Mouse (Mus musculus) layer of hippocampus, adult 18-20 months (tissue): ENCODE measurements at regions not wholly inside any gene's neighbourhood (a gene's known extent, or its start where the extent isn't known, plus 50 kb on each side); places are given as distances from the start of the nearest gene placed in this dataset.

Experiments
- DNase-seq, 2 experiments: peaks; one replicate each; pipeline ENCODE4 v3.0.0; 2022; ENCODE audit warnings: low spot score in 2 of 2

GRCm38 (mm10) chr14:39785090-39785489 is 312.2 kb upstream of the Nrg3 start:
- DNase-seq, result no peak

GRCm38 (mm10) chr14:39781849-39782248 is 309.0 kb upstream of the Nrg3 start:
- DNase-seq, result peak in 1 of 2 experiments; percentile 3

GRCm38 (mm10) chr14:39768101-39768500 is 295.2 kb upstream of the Nrg3 start:
- no peak for DNase-seq
